Mouse (Mus musculus) right cerebral cortex, postnatal 25 days (tissue): ENCODE data around the gene 2310007B03Rik.

ENCODE experiments used
- DNase-seq: peaks from one replicate; pipeline ENCODE4 v3.0.0; 2022

2310007B03Rik gene

DNA sequence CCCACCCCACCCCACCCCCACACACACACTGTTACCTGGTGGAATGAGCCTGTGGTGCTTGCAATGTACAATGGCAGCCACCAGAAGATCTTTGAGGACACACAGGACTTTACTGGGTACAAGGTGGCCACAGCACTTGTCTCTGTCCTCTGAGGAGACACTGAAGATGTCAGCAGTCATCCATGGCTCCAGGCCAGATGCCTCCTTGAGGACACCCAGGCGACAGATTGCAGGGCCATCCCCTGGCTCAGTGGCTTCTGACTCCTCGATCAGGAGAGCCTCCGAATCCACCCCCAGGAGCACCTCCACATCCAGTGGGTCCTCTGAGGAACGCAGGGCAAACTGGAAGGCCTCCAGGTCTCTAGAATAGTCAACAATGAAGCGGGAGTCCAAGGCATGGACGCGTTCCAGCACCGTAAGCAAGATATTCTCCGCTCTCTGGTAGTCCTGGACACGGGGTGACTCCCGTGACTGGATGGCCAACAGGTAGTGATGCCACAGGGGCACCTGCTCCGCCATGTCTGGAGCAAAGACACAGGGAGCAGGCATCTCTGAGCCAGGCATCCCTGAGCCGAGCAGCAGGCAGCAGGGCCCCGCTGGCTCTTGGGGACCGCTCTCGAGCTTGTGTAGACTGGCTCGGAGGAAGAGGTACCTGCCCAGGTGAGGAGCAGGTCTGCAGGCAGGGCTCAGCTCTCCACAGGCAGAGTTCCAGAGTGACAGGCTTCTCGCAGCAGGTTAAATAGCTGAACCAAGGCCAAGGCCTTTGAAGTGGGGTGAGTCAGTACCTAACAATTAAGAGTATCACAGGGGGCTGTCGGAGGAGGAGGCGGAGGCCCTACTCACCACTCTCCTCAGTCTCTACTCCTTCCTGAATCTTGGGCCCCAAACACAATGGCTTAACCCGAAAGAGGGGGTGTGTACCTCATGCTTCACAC, 915 bp downstream of the 2310007B03Rik start:
- no peak for DNase-seq

DNA sequence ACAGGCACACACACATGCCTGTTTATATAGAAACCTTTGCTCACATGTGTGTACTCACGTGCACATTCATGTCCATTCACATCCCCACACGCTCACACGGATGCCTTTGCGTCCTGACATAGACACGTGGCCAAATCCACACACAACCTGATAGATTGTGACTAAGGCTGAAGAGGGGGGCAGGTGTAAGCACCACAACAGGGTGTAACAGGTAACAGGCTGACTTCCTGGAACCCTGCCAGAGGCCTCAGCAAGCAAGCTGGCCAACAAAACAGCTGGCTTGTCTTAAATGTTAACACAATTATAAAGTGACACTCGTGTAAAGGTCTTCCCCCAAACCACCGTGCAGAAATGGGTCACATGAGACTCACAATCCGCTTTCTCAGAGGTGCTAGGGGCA, 1.8 kb downstream of the 2310007B03Rik start:
- no peak for DNase-seq

DNA sequence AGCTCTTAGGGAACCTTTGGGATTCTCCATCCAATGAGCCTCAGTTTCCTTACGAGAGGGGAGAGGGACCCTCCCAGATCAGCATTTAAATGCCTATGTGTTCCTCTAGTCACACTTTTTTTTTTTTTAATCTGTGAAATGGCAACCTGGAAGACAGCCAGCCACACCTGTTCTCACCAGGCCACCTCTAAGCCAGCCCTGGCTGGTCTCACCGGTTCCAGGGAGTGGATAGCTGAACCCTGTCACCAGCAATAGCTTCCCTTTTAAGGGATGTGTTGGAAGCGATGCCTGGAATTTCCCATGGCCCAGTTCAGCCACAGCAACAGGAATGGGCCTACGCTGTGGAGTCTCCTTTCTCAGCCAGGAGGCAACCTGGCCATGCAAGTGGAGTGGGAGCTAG, 3.2 kb downstream of the 2310007B03Rik start:
- DNase-seq, result no peak

DNA sequence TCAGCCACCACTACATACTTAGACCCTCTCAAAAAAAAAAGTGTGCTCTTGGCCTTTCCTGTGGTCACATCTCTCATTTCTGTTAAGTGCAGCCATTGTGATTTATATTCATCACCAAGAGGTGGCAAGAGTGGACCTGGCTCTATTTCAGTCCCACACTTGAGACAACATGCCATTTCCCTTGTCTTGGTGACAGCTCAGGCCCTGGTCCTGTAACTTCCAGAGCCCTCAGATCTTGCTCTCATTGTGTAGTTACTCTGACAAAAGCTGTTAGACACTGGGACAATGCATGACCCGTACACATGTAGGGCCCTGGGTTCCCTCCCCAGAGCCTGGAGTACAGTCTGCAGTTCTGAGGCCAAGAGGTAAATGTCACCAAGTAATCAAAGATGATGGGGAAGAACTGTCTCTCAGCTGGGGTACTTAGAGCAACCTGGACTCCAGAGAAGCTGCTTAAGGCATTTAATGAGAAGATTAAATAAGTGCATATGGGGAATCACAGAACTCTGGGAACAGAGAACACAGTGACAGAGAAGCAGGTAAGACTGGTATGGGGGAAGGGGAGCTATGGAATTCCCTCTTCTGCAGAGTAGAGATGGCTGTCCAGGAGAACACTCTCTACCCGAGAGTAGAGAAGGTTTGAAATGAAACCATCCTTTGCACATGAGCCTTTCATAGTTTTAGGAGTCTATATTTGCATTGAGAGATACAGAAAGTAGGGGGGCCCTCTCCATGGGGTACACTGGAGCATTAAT, 9.7 kb downstream of the 2310007B03Rik start:
- no peak for DNase-seq

DNA sequence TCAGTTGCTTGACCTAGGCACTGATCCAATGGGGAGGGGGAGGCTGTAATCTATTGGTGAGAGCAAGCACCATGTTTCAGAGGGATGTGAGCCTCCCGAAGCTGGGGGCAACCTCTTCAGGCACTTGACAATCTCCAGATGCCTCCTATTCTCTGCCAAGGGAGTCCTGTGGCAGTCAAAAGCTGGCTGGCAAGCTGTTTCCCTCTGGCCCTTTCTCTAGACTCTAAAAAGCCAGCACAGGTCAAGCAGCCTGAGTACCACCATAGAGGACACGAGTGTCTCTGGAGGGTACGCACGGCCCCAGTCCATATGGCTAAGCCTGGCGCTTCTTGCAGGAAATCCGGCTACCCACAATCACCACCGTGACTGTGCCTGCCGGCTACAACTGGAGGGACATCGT, 16.6 kb downstream of the 2310007B03Rik start:
- no peak for DNase-seq

DNA sequence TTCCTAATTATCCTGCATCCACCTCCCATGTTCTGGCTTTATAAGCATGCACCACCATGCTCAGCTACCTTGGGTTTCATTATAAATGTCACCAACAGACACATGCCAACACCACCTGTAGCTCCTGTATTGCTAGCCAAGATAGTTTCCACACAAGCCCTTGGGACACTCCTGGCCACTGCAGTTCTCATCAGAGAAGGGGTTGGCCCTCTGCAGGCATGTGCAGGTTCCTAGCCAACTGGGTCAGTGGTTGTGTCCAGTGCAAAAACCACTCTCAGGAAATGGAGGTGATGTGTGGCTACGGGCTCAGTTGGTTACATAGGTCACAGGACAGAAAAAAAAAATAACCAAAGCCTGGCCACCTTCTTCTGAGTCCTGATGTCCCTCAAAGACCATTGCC, 17.9 kb downstream of the 2310007B03Rik start:
- DNase-seq, result no peak

DNA sequence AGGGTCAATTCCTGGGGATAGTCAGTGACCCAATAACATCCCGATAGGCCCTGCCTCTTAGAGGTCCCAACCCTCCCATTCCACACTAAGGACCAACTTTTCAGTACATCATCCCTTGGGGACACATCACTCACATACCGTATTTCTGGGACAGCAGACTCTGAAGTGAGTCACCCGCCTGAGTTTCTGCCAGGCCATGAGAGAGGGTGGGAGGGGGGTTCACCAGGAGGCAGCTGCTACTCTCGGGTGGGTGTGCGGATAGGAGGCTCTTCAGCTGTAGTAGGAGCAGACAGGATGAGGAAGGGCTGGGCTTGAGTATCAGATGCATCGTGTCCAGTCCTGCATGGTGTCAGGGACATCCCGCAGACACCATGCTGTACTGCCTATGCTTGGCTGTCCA, 21.0 kb downstream of the 2310007B03Rik start:
- peak; percentile 40 for DNase-seq

DNA sequence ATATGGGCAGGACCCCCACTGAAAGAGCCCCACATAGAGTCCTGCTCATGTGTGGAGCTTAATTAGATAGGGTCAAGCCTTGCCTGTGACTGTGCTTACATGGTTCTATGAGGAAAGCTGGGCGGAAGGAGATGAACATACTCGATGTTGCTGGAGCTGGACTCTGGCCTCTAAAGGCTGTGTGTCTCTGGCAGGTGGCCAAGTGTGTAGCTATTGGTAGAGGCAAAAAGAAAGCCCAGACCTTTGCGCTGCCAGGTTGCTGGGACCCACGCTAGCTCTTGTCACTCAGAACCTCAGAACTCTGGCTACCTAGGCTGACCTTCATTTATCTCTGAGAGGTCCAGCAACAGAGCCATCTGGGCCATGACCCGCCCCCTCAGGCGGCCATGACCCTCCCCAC, 22.2 kb downstream of the 2310007B03Rik start:
- DNase-seq, result no peak

DNA sequence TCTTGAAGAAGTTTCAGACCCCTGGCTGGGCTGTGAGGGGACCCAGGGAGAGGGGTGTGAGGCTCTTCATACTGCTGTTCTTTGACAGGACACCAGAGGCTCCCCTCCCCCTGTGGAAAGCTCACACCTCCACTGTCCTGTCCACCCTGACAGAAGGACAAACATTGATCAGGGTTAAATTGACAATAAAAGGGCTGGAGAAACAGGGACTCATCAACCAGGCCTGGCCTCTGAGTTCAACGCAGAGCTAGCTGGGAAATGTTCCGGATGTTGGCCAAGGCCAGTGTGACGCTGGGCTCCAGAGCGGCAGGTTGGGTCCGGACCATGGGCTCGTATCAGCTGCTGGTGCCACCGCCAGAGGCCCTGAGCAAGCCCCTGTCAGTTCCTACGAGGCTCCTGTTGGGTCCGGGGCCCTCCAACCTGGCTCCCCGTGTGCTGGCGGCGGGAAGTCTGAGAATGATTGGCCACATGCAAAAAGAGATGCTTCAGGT, 25.7 kb downstream of the 2310007B03Rik start, which contains the start of gene Agxt:
Gene Agxt, plus strand, starts transcription at position 205 of the 491 bp plus-strand sequence.
- no peak for DNase-seq

DNA sequence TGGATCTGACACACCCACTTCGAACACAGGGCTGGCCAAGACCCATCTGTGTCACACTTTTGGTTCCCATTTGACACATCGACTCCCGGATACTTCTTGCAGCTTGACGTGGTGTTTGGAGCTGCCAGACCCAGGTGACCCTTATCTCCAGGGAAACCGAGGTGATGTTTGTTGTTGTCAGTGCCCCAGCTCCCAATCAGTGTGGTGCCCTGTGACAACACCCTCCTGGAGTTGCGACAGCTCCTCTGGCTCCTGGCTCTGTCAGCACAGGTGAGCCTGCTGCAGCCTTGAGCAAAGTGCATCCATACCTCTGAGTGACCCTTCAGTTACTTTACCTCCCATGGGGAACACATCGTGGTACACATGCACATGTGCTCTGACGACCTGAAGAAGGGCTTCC, 28.1 kb downstream of the 2310007B03Rik start:
- no peak for DNase-seq

DNA sequence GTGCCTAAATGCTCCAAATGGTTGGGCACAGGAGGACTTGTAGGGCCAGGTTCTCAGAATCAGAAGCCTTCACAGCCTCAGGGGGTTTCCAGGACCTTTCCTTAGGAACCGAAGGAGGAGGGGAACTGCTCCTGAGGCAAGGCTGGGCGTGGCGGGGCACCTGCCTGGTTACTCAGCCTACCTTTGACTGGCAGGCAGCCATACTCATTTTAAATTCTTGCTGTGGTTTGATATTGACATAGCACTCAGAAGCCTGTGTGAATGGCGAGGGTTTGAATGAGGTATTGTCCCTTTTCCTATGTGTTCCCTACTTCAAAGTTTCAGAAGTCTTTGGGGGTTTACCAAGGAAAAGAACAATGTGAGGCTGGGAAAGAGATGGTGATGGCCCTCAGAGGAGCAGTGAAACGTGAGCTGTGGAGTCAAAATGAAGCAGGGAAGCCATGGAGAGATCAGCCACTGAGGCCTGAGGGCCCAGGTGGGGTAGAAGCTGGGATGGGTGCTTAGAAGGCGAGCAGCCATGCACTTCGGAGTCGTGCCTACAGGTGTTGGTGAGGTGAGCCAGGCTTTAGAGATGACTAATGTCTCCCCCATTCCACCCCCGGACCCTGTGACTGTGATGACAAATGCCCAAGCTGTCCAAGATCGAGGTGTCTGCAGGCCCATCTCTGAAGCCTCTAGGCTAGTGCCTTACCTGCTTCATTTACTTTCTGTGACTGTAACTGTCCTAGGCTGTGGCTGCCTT, 30.3 kb downstream of the 2310007B03Rik start:
- peak; percentile 19 for DNase-seq

DNA sequence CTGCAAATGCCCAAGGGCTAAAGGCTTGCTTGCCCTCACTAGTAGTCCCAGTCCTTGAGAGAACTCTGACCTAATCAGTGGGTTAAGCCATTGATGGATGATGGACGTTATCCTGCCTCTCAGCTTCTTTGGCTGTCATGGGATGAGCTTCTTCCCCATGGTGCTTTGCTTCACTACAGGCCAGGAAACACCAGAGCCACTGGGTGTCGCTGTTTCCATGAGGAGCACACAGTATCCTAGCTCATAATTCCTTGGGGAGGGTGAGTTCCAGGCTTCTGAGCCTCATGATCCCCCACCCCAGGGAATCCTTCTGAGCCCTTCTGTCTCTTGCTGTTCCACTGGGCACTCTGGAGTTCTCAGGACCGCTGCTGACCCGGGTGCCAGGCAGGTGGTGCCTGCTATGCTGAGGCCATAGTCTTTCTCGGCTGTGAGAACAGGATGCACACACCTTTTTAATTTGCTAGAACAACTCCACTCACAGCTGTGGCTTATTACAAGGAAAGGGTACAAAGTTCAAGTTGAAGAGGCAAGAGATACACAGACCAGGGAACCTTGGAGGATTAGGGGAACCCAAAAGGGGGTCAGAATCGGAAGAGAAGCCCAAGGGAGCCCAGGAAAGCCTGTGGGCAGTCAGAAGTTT, 31.9 kb downstream of the 2310007B03Rik start:
- peak; percentile 65 for DNase-seq

DNA sequence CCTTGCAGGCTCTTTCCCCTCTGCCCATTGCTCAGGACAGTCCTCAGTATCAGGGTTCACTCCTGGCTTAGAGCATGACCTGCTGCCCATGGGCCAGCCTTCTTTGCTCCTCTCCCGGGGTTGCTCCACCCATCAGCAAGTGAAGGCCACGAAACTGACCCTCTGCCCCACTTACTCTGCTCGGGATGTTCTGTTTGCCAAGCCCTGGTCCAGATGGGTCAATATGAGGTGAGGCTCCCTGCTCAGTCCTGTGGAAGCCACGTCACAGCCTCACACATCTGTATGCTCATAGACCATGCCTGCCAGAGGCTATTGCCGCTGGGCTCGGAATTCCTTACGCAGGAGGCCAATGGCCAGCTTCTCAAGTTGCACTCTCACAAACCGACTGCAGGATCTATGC, 32.5 kb downstream of the 2310007B03Rik start:
- no peak for DNase-seq

DNA sequence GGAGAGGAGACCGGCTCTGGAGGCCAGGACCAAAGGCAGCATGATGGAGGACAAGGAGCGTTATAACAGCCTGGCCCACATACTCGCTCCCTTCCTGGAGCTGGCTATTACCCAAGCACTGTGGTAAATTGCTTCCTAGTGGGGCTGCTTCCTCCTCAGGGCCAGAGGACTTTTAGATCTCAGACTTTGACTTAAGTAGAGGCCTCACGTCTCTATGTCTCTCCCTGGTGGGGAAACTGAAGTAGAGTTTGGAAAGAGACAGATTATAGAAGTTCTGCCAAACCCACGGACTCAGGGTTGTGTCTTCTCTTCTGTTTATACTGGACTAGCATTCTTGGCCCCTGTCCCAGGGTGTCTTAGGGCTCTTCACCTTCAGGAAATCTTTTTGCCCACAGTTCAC, 35.5 kb downstream of the 2310007B03Rik start:
- no peak for DNase-seq

DNA sequence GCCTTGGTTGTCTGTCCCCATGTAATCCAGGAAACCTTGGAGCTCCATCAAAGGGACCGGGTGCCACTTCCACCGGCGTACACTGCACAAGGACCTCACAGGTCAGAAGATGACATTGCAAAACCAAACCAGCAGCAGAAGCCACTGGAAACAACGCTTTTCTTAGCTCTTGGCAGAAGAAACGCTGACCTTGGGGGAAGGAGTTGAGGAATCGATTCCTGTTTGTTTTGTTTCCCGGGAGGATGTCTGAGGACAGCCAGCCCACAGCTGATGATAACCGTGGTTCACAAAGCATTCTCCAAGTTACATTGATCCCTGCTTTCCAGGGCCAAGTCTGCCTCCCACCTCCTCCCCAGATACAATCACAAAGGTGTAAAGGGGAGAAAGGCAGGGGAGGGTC, 36.7 kb downstream of the 2310007B03Rik start:
- DNase-seq, result no peak

DNA sequence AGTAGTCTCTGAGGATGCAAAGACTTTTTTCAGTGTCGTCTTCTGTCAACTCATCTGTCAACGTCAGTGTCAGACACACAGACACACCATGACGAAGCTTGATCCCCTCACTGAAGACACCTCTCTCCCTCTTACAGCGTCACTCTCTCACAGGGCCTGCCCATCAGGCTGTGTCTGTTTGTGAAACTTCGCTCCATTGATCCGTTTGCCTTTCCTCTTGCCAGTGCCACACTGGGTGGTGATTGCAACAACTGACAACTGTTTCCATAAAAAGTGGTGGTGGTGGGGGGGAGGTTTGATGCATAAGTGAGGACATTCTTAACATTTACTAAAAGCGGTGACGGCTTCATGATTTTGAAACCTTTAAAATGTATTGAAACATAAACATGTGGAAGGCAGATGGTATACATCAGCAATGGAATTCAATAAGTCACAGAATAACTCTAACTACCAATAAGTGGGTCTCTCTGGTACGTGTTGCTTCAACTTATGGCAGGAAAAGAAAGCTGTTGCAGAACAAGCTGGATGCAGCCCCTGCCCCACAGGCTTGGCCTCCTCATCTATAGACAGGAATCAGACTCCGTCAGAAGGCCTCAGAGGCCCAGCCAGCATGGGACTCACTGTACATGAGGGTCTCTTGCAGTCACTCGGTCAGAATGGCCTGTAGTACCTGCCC, 37.4 kb downstream of the 2310007B03Rik start:
- DNase-seq, result no peak

DNA sequence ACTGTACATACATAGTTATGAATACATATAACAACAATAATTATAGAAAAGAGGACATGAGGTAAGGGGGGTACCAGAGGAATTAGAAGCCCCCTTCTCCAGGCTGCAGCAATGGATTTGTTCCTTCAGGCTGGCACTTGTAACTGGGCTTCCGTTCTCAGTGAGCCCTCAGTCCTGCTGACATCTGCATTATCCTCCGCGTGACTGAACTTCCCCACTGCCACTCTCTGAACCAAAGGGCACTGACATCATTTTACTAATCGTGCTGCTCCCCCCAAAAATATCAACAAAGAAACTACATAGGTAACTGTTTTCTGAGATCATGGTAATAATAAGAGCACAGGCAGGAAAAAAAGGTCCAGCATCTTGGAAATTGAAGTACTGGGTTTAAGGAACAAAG, 41.9 kb downstream of the 2310007B03Rik start:
- DNase-seq, result no peak

DNA sequence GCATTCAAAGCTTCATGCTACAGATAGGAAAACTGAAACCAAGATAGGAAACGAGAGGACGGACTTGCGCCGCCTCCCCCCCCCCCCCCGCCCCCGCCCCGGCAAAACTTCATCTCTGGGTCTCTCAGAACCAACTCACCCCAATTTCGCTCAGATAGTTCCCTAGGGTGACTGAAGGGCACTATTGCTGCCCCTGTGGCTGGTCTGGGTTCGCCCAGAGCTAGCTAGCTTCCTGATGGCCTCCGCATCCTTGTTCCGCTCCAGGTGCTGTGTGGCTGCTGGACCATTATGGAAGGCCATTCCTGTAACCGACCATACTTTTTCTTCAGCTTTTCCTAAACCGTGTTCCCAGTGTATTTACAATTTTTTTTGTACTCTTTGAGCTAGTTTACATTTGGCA, 45.3 kb downstream of the 2310007B03Rik start:
- DNase-seq, result no peak

DNA sequence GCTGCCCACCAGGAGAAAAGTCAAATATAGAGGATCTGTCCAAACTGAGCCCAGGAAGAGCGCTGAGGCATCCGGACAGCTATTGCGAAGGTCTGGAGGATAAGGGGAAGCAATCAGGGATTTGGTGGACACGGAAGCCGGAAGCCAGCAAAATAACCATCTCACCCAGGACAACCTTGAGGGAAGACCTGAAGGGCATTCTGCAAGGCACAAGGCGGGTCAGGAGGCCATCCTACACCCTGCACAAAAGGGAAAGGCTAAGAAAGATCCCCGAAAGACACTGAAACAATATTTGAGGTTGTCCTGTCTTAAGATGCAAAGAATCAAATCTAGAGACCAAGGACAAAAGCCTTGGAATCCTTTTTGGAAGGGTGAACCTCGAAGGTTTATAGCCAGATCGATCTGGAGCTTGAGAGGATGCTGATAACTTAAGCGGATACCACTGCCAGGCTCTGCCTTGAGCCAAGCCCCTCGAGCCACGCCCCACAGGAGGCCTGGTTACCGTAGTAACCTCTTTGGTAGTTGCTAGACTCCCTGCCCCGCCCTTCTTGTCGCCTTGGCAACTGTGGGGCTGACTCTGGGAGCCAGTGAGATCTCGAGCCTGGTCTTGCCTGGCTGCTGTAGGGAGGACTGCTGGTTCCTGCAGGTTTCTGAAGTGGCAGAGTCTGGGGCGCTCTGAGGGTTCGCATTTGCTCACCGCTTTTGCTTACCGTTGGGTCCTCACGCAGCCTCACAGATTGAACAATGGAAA, 45.9 kb downstream of the 2310007B03Rik start:
- peak; percentile 79 for DNase-seq

DNA sequence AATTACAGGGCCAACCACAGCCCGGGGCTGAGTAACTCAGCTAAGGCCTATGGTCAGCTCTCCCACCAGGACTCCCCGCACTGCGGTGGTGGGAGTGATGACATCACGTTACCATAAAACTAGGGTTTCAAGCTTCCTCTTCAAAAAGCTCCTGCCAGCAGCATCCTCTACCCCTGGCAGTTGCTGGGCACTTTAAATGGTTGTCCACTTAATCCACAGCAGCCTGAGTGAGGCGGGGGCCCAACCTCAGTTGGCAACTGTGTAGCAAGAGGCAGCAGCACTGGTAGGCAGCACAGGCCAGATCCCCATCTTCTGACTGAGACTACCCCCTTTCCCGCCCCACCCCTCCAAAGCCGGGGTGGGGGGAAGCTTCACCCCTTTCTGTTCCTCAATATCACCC, 58.0 kb downstream of the 2310007B03Rik start:
- DNase-seq, result no peak

DNA sequence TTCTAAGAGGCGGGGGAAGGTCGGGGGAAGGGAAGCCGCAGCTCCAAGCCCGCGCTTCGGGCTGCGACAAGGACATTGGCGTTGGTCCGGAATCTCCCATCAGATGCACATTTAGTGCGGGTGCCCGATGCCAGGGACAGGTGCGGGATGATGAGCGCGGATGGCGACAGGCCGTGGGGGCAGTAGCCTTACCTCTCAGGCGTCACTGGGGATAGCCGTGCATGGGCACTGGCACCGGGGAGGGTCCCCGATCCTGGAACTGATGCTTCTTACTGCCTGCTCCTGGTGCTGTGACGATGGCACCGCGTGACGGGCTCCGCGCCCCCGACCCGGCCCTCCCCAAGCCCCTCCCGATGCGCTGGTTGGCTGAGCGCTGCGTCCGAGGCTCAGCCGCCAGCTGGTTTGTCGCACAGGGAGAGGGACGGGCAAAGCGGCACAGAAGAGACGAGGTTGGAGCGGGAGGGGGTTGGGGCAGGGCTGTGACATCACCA, 59.1 kb downstream of the 2310007B03Rik start, which contains the start of gene Kif1a:
Gene Kif1a, minus strand, starts transcription at position 381 of the 491 bp plus-strand sequence.
- DNase-seq, result peak; percentile 94
